Mouse (Mus musculus) ES-Bruce4 (cell line): ENCODE data around the gene Prkd3.

ENCODE experiments used
- CTCF ChIP-seq: IDR thresholded peaks from one replicate; pipeline ENCODE4 v1.8.1; 2011; ENCODE audit warnings: low read depth, low read length
- EP300 ChIP-seq: IDR thresholded peaks from 2 replicates; pipeline ENCODE4 v1.6.1; 2011; ENCODE audit warnings: low read depth, low read length; ENCODE audit not compliant: insufficient read depth
- POLR2A ChIP-seq: IDR thresholded peaks from one replicate; pipeline ENCODE4 v1.8.1; 2011; ENCODE audit warnings: low read length; ENCODE audit not compliant: insufficient read depth

DNA sequence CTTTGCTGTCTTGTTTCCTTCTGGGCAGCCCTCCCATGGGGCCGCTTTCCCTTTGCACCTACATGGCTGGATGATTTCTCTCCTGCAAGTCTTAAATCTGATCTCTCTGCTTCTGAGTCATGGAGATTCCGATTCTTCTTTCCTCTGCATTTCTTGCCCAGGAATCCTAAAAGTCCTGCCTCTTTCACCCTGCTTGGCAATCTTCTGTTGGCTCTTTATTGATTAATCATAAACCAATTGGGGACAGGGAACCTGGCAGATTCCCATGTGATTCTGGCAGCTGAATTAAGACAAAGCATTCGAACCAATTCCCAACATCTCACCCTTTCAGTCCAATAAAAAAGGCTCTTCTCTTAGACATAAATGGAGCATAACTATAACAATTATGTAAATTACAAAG is 8.6 kb upstream of the Prkd3 start:
- TF ChIP-seq EP300 (no peak), CTCF (no peak), POLR2A (no peak)
